Mouse (Mus musculus) CD8-positive naive resting alpha-beta T cell, adult 57 days (primary cell): ENCODE results near the gene Fcrlb. TPM values are rescaled to one million over a fixed set of nuclear protein-coding genes. Genes with fewer than 3 reads are reported as not detected.

Source experiments
- total RNA-seq: library from RNA; stranded (reverse); gene quantifications from one replicate; pipeline ENCODE4 v1.2.4, GENCODE M21; 2023

Gene Fcrlb
- total RNA-seq = not detected

GRCm38 (mm10) chr1:170912891-170913615, at the start of gene Fcrlb:
TSS of gene Fcrlb (minus strand) at chr1:170912941.

GRCm38 (mm10) chr1:170927378-170927777, 14.6 kb upstream of the Fcrlb start, which contains the start of gene Fcrla:
TSS of gene Fcrla (minus strand) at chr1:170927583.

GRCm38 (mm10) chr1:170884978-170885561, 27.7 kb downstream of the Fcrlb start, which contains the start of the genes Gm26620 and Dusp12:
TSS of gene Gm26620 (plus strand) at chr1:170885065.
TSS of gene Dusp12 (minus strand) at chr1:170885540.

GRCm38 (mm10) chr1:170867691-170868105, 45.0 kb downstream of the Fcrlb start, which contains the start of gene Atf6:
TSS of gene Atf6 (minus strand) at chr1:170867771.

Other genes starting within 250 kb of the Fcrlb start
- gene Atf6, start 45.2 kb downstream of the Fcrlb start, total RNA-seq = 8.9 TPM
- not detected for gene Gm26620, start 27.9 kb downstream of the Fcrlb start, total RNA-seq
- gene Dusp12, start 27.4 kb downstream of the Fcrlb start, total RNA-seq = 14.8 TPM
- gene Fcrla, start 14.6 kb upstream of the Fcrlb start, total RNA-seq = 32.9 TPM
- 18.3 TPM for gene Fcgr2b, start 63.6 kb upstream of the Fcrlb start, total RNA-seq
- 1.3 TPM for gene Fcgr4, start 106.0 kb upstream of the Fcrlb start, total RNA-seq
- 3.4 TPM for gene Fcgr3, start 152.0 kb upstream of the Fcrlb start, total RNA-seq
- not detected for gene Cfap126, start 201.0 kb upstream of the Fcrlb start, total RNA-seq
- gene Sdhc, start 237.7 kb upstream of the Fcrlb start, total RNA-seq = 109 TPM
- not detected for gene Mpz, start 237.8 kb upstream of the Fcrlb start, total RNA-seq